Mouse (Mus musculus): ENCODE data around the gene Theg. TPM values are rescaled to one million over a fixed set of nuclear protein-coding genes. Genes with fewer than 3 reads are reported as not detected.

Theg gene
- polyA plus RNA-seq, 1 experiment from 2014 or later = not detected

DNA sequence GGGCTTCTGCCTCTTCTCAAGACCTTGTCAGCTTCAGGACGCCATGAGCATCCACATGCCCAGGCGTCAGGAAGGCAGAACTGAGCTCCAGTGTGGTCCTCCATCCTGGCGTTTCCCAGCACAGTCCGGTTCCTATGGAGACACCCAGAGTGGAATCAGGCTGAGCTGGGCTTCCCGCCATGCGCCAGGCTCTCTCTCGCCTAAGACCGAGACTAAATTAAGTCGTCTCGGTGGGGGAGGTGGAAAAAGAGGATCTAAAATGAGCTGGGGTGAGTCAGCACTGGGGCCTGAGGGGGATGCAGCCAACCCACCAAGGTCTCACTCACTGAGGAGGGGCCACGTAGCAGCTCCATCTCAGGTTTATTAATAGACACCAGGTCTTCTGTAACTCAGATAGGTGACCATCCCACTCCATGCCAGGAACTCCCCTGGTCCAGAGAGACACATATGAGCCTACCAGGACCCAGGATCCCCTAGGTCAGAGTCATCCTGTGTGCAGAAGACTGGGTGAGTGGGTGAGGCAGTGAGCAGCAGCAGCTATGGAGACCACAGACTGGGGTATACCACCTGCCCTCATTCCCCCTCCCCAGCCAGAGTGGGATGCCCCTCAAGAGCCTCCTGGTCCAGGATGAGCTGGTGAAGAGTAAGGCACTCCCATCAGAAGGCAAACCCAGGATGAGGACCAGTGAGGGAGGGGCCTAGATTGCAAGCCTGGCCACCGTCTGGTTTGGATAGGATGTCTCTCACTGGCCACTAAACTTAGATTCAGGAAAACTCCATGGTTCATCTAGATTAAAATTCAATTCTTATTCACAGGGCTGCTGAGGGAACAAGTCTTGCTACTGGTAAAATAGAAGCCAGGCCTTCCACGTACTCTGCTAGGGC is 10.2 kb upstream of the Theg start:
- Histone ChIP-seq H3K4me1 (replicated peaks; ENCODE audit: control insufficient read depth, insufficient read depth, low read length) (no peaks in the 10 kb centered on the region), H3K4me3 (replicated peaks; ENCODE audit: low read length) (no peak overlapping the region), H3K9ac (replicated peaks; ENCODE audit: low read depth, low read length) (no peak overlapping the region), H3K9me3 (ENCODE audit: control insufficient read depth, low read length) (no peaks in the 10 kb centered on the region), H3K27me3 (replicated peaks; ENCODE audit: control insufficient read depth, insufficient read depth, low read length) (peaks cover 5% of the 10 kb centered on the region), H3K36me3 (ENCODE audit: control insufficient read depth, insufficient read depth) (no peaks in the 10 kb centered on the region), H3K27ac (ENCODE audit: low read length) (no peak overlapping the region), H3K4me2 (ENCODE audit: low read length) (no peak overlapping the region)
- ATAC-seq = no peak; the same call in 1 of the 2 replicates
- 28% methylated on average over 13 of the region's 13 CpGs for WGBS

DNA sequence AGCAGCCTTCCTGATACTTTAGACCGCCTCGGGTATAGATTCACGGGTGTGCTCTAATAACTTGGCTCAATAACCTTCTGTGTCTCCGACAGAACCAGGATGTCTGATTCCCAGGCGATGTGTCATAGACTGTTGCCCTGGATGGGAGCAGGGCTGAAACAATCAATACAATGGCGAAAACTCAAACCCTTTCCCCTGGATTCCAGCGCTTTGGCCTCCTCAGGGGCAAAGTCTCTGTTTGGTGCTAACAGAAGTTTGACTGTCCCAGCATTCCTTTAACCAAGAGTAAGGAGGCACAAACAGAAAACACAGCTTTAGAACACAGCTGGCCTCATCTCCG is 8.4 kb upstream of the Theg start:
- no peaks in the 10 kb centered on the region for H3K36me3 ChIP-seq (ENCODE audit: control insufficient read depth, insufficient read depth)
- no peak overlapping the region for H3K4me2 ChIP-seq (ENCODE audit: low read length)
- H3K27ac ChIP-seq (ENCODE audit: low read length) = no peak overlapping the region
- H3K4me1 ChIP-seq (replicated peaks; ENCODE audit: control insufficient read depth, insufficient read depth, low read length) = no peaks in the 10 kb centered on the region
- H3K4me3 ChIP-seq (replicated peaks; ENCODE audit: low read length) = no peak overlapping the region
- H3K9me3 ChIP-seq (ENCODE audit: control insufficient read depth, low read length) = no peaks in the 10 kb centered on the region
- peaks cover 5% of the 10 kb centered on the region for H3K27me3 ChIP-seq (replicated peaks; ENCODE audit: control insufficient read depth, insufficient read depth, low read length)
- 62% methylated on average over 8 of the region's 8 CpGs for WGBS
- H3K9ac ChIP-seq (replicated peaks; ENCODE audit: low read depth, low read length) = no peak overlapping the region
- ATAC-seq = peak; percentile 46; the same call in 1 of the 2 replicates

DNA sequence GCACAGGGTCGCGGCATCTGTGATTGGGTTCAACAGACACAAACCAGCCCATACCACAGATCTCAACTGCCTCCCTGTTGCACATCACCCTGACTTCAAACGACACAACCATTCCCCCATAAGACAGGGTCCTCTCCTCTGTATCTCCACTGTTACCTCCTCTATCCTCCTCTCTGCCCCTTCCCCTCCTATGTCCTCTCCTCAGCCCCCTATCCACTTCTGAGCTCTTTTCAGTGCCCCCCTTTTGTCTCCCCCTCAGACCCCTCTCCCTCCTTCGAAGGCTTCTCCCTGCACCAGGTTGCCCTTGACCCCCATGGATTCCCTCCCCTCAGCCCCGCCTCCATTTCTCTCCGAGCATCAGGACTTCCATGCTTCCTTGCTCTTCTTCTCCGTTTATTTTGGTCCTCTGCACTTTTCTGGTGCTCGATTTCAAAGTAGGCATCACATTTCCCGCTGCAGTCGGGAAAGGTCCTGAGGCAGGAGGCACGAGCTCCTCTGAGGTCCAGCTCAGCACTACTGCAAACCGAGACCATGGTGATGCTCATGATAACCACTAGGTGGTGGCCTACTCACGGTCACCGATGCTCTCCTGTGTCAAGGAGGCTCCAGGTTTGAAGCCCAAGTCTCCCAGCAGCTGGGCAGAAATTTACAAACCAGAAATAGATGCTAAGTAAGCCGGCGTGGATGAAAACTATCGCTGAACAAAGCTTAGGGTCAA is 7.9 kb upstream of the Theg start:
- H3K9ac ChIP-seq (replicated peaks; ENCODE audit: low read depth, low read length) = no peak overlapping the region

GRCm38 (mm10) chr10:79594111-79594510 is 7.0 kb upstream of the Theg start:
- 56% methylated on average over 6 of the region's 6 CpGs for WGBS

More for the DNA sequence above, 7.9 kb upstream of the Theg start:
- ATAC-seq = peak; percentile 93
- no peak overlapping the region for H3K4me3 ChIP-seq (replicated peaks; ENCODE audit: low read length)
- WGBS = 16% methylated on average over 17 of the region's 17 CpGs
- H3K9me3 ChIP-seq (ENCODE audit: control insufficient read depth, low read length) = no peaks in the 10 kb centered on the region
- no peaks in the 10 kb centered on the region for H3K36me3 ChIP-seq (ENCODE audit: control insufficient read depth, insufficient read depth)
- H3K4me2 ChIP-seq (ENCODE audit: low read length) = peak overlapping the region; percentile 28; the same call in 1 of the 2 replicates
- peaks cover 5% of the 10 kb centered on the region for H3K27me3 ChIP-seq (replicated peaks; ENCODE audit: control insufficient read depth, insufficient read depth, low read length)
- H3K4me1 ChIP-seq (replicated peaks; ENCODE audit: control insufficient read depth, insufficient read depth, low read length) = no peaks in the 10 kb centered on the region
- H3K27ac ChIP-seq (ENCODE audit: low read length) = no peak overlapping the region

GRCm38 (mm10) chr10:79590702-79591101 is 3.6 kb upstream of the Theg start:
- Histone ChIP-seq H3K4me2 (ENCODE audit: low read length) (no peak overlapping the region), H3K4me1 (replicated peaks; ENCODE audit: control insufficient read depth, insufficient read depth, low read length) (no peaks in the 10 kb centered on the region), H3K36me3 (ENCODE audit: control insufficient read depth, insufficient read depth) (no peaks in the 10 kb centered on the region), H3K9me3 (ENCODE audit: control insufficient read depth, low read length) (no peaks in the 10 kb centered on the region), H3K27ac (ENCODE audit: low read length) (no peak overlapping the region), H3K27me3 (replicated peaks; ENCODE audit: control insufficient read depth, insufficient read depth, low read length) (peaks cover 5% of the 10 kb centered on the region), H3K4me3 (replicated peaks; ENCODE audit: low read length) (no peak overlapping the region), H3K9ac (replicated peaks; ENCODE audit: low read depth, low read length) (no peak overlapping the region)
- no peak for ATAC-seq
- WGBS = 92% methylated on average over 1 of the region's 1 CpGs

More at GRCm38 (mm10) chr10:79594111-79594510, 7.0 kb upstream of the Theg start:
- Histone ChIP-seq H3K9ac (replicated peaks; ENCODE audit: low read depth, low read length) (no peak overlapping the region), H3K36me3 (ENCODE audit: control insufficient read depth, insufficient read depth) (no peaks in the 10 kb centered on the region), H3K4me1 (replicated peaks; ENCODE audit: control insufficient read depth, insufficient read depth, low read length) (no peaks in the 10 kb centered on the region), H3K9me3 (ENCODE audit: control insufficient read depth, low read length) (no peaks in the 10 kb centered on the region), H3K4me2 (ENCODE audit: low read length) (no peak overlapping the region), H3K27me3 (replicated peaks; ENCODE audit: control insufficient read depth, insufficient read depth, low read length) (peaks cover 5% of the 10 kb centered on the region), H3K4me3 (replicated peaks; ENCODE audit: low read length) (no peak overlapping the region), H3K27ac (ENCODE audit: low read length) (no peak overlapping the region)
- no peak for ATAC-seq

DNA sequence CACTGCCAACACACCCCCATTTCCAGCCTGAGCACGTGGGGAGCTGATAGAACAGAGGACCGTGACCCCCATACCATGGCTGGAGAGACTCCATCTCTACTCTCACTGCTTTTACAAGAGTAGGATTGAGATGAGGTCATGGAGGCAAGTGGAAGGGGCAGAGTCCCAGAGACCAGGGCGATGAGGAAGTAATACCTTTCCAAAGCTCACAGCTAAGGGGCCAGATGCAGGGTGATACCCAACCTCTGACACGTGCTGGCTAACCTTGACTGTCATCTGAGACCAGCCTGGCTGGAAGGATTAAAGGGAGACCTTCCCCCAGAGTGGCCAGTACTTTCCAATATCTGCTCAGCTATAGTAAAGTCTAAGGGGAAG is 608 bp upstream of the Theg start:
- no peak overlapping the region for H3K9ac ChIP-seq (replicated peaks; ENCODE audit: low read depth, low read length)
- H3K4me2 ChIP-seq (ENCODE audit: low read length) = no peak overlapping the region
- H3K4me3 ChIP-seq (replicated peaks; ENCODE audit: low read length) = no peak overlapping the region
- H3K9me3 ChIP-seq (ENCODE audit: control insufficient read depth, low read length) = no peaks in the 10 kb centered on the region
- H3K36me3 ChIP-seq (ENCODE audit: control insufficient read depth, insufficient read depth) = no peaks in the 10 kb centered on the region
- H3K27me3 ChIP-seq (replicated peaks; ENCODE audit: control insufficient read depth, insufficient read depth, low read length) = no peaks in the 10 kb centered on the region
- H3K27ac ChIP-seq (ENCODE audit: low read length) = no peak overlapping the region
- no peak for ATAC-seq
- 70% methylated on average over 4 of the region's 4 CpGs for WGBS
- H3K4me1 ChIP-seq (replicated peaks; ENCODE audit: control insufficient read depth, insufficient read depth, low read length) = no peaks in the 10 kb centered on the region

GRCm38 (mm10) chr10:79586243-79586642 is 888 bp downstream of the Theg start:
- Histone ChIP-seq H3K27me3 (replicated peaks; ENCODE audit: control insufficient read depth, insufficient read depth, low read length) (no peaks in the 10 kb centered on the region), H3K9me3 (ENCODE audit: control insufficient read depth, low read length) (no peaks in the 10 kb centered on the region), H3K4me1 (replicated peaks; ENCODE audit: control insufficient read depth, insufficient read depth, low read length) (no peaks in the 10 kb centered on the region), H3K27ac (ENCODE audit: low read length) (no peak overlapping the region), H3K9ac (replicated peaks; ENCODE audit: low read depth, low read length) (no peak overlapping the region), H3K4me2 (ENCODE audit: low read length) (no peak overlapping the region), H3K36me3 (ENCODE audit: control insufficient read depth, insufficient read depth) (no peaks in the 10 kb centered on the region), H3K4me3 (replicated peaks; ENCODE audit: low read length) (no peak overlapping the region)
- WGBS = 85% methylated on average over 8 of the region's 8 CpGs
- no peak for ATAC-seq

DNA sequence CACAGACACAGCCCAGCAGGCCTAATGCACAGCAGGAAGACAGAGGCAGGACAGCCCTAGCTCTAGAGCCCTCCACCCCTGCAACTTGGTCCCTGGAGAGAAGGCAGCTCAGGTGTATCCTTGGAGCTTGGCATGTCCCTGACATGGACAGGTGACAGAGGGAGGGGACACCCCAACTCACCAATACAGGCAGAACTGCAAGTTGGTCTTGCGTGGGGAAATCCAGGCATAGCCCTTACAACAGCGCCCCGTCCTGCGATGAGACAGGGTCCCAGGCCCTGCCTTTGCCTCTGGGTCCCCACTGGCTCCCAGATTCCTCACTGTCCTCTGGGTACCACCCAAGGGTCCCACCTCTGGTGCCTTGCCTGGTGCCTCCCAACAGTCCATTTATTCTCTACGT is 1.4 kb downstream of the Theg start:
- Histone ChIP-seq H3K4me1 (replicated peaks; ENCODE audit: control insufficient read depth, insufficient read depth, low read length) (no peaks in the 10 kb centered on the region), H3K4me2 (ENCODE audit: low read length) (no peak overlapping the region), H3K9ac (replicated peaks; ENCODE audit: low read depth, low read length) (no peak overlapping the region), H3K9me3 (ENCODE audit: control insufficient read depth, low read length) (no peaks in the 10 kb centered on the region), H3K27me3 (replicated peaks; ENCODE audit: control insufficient read depth, insufficient read depth, low read length) (no peaks in the 10 kb centered on the region), H3K4me3 (replicated peaks; ENCODE audit: low read length) (no peak overlapping the region), H3K27ac (ENCODE audit: low read length) (no peak overlapping the region), H3K36me3 (ENCODE audit: control insufficient read depth, insufficient read depth) (no peaks in the 10 kb centered on the region)
- no peak for ATAC-seq
- 95% methylated on average over 5 of the region's 5 CpGs for WGBS

GRCm38 (mm10) chr10:79585136-79585535 is 2.0 kb downstream of the Theg start:
- Histone ChIP-seq H3K27ac (ENCODE audit: low read length) (no peak overlapping the region), H3K4me3 (replicated peaks; ENCODE audit: low read length) (no peak overlapping the region), H3K27me3 (replicated peaks; ENCODE audit: control insufficient read depth, insufficient read depth, low read length) (no peaks in the 10 kb centered on the region), H3K9ac (replicated peaks; ENCODE audit: low read depth, low read length) (no peak overlapping the region), H3K4me2 (ENCODE audit: low read length) (no peak overlapping the region), H3K36me3 (ENCODE audit: control insufficient read depth, insufficient read depth) (no peaks in the 10 kb centered on the region), H3K4me1 (replicated peaks; ENCODE audit: control insufficient read depth, insufficient read depth, low read length) (no peaks in the 10 kb centered on the region), H3K9me3 (ENCODE audit: control insufficient read depth, low read length) (no peaks in the 10 kb centered on the region)
- WGBS = 90% methylated on average over 6 of the region's 6 CpGs
- ATAC-seq = no peak
